Mouse (Mus musculus): ENCODE measurements around the gene Ttyh2.
A peak's percentile ranks its signal among the peaks of the same experiment; 100 is the strongest.

Gene Ttyh2

DNA sequence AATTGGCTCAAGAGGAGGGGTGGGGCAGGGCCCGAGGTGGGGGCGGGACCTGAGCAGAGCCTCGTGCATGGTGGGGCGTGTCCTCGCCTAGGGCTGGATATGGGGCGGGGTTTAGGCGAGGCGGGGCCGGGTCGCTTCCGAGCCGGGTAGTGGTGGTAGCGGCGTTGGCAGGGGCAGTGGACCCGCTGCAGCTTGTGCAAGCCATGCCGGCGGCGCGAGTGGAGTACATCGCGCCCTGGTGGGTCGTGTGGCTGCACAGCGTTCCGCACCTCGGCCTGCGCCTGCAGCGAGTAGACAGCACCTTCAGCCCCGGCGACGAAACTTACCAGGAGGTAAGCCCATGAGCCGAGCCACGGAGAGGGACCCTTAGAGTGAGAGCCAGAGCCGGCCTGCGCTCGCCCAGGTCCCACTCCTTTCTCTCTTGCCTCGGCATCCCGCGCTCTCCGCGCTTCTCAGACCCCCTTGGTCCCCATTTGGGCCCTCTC, at the start of gene Ttyh2:
Gene Ttyh2, plus strand, starts transcription at position 91 of the 485 bp plus-strand sequence.
- peak; percentile 89 to 93 for DNase-seq

DNA sequence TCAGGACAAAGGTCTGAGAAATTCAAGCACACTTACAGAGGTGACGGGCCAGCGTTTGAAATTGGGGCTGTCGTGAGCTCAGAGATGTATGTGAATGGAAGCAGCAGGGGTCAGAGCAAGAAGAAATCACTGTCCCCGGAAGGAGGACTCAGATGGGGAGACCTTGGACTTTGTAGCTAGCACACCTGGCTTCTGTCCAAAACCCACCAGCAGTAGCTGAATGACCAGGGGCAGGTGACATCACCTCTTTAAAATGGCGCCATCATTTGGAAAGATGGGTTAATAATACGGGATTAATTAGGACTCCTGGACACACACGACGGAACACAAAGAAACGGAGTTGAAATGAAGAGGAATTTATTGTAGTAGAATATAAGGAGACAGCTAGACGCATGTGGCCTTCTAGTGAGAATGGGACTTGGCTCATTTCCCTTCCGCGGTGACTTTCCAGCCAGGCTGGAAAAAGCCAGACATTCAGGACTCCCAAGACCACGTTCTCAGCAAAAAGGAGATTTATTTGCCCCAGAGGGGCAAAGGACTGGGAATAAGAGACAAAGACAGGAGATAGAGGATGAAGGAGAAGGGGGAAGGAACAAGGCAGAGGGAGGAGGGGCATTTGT, 49.0 kb upstream of the Ttyh2 start:
- DNase-seq = peak; percentile 43 to 44

- DNase-seq = no peak
These were observed 48.2 kb upstream of the Ttyh2 start for GRCm38 (mm10) chr11:114627036-114627435.

DNA sequence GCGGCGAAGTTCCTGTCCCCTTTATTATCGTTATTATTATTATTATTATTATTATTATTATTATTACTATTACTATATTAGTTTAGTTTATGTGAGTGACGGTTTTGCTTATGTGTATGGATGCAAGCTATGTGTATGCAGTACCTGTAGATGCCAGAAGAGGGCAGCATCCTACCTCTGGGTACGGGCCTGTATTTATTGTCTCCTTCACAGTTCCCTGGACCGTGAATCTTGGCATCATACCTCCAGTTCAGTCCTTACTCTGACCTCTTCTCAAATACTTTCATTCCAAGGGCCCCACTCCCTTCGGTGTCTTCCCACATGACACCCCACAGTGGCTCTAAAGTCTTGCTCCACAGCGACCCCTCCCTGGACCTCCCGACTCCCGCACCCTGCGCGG, 47.2 kb upstream of the Ttyh2 start:
- peak in 1 of 2 experiments; percentile 56 for DNase-seq

GRCm38 (mm10) chr11:114630044-114630443, 45.2 kb upstream of the Ttyh2 start:
- no peak for DNase-seq

DNA sequence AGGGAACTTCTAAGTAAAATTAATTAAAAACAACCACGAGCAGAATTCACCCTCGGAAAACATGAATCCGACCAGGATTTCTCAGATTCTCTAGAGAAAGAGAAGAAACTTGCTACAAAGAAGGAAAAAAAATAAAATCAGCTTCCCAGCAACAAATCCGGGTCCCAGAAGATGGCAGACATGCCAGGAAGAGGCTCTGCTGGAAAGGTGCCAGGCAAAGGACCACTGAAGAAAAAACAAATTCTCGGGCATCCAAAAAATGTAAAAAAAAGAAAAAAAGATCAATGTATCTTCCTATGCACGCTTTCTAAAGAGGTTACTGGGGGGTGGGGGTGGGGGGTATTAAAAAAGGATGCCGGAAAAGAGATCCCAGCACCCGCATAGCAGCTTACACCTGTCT, 43.0 kb upstream of the Ttyh2 start:
- peak in 1 of 2 experiments; percentile 44 for DNase-seq

DNA sequence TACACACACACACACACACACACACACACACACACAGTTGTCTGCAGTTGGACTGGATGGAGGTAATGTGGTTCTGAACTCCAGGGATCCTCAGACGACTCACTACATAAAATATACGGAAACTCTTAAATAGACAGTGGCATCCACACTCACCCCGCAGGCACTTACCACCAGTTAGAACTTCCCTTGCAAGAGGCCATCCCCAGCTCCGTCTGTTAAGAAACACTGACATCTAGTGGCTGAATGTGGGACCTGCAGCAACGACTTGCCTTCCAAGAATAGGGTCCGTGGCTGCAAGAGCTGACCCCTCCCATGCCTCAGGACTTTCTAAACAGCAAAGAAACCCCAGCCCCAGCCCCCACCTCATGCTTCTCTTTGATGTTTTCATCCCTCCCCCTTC, 38.9 kb upstream of the Ttyh2 start:
- peak; percentile 93 to 95 for DNase-seq

DNA sequence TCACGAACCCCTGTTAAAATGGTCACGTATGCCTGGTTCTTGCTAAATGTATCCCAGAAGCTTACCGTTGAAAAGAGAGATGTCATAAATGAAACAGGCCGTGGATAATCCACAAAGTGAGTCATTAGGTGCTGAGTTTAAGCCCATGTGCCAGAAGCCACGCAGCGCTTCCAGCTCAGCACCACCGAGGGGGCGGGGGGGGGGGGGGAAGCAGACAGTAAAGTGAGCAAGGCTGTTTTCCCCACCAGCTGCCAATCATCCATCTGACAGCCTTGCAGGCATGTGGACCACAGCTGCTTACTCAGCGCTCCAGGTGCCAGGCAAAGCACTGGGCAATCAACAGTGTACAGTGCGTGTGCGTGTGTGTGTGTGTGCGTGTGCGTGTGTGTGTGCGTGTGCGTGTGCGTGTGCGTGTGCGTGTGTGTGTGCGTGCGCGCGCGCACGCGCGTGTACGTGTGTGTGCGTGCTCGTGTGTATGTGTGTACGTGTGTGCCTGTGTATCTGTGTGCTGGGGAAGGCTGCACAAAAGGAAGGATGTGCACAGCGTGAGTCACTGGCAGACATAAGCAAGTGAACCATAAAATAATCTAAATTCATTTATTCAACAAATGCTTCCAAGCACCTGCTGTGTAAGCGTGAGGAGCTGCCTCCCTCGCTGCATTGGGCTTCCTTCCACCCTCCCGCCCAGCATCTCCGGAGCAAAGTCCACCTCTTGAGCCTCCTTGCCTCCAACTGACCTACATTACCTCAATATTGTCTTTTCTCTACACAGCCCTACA, 38.3 kb upstream of the Ttyh2 start:
- peak in 1 of 2 experiments; percentile 36 for DNase-seq

DNA sequence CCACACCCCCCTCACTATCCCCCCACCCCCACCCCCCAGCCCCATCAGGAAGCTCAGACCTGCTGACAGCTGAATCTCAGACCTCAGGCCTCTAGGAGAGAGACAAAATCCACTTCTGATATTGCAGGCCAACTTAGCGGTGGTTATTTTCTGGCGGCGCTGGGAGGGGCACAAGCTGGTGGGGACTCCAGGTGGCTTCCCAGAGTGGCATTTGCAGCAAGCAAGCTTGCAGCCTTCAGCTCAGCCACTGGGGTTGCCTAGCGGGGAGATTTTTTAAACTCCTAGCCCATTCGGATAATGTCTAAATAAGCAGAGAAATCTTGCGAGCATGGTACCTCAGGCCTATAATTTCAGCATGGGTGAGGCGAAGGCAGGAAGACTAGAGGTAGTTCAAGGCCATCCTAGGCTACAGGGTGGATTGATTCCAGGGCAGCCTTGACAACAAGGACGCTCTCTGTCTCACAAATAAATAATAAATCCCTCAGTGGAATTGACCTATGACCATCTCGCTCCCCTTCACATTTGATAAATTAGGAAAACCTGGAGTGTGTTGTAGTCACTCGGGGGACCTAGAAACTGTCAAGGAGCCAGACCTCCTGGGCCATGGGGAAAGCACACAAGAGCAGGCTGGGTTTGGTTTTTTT, 36.5 kb upstream of the Ttyh2 start:
- DNase-seq = no peak

- DNase-seq = no peak
These were observed 35.5 kb upstream of the Ttyh2 start for GRCm38 (mm10) chr11:114639681-114640103.

GRCm38 (mm10) chr11:114640658-114641057, 34.6 kb upstream of the Ttyh2 start:
- DNase-seq = no peak

DNA sequence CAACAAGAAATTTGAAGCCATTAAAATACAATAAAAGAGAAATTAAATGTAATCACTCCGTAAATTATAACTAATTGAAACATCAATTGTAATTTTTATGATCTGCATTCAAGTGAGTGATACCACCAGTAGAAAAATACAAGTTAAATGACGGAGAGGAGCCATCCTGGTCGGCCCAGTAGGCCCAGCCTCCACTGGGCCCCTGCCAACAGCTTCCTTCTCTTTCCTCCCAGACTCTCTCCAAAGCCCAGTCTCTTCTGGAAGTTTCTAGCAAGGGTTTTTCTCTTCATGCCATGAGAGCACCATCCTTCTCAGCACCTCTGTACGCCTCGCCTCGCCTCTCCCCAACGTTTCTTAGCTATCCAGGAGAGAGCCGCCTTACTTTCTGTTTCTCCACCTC, 34.1 kb upstream of the Ttyh2 start:
- DNase-seq = no peak

- no peak for DNase-seq
These were observed 33.0 kb upstream of the Ttyh2 start for GRCm38 (mm10) chr11:114642184-114642583.

- DNase-seq = no peak
These were observed 32.3 kb upstream of the Ttyh2 start for GRCm38 (mm10) chr11:114642926-114643325.

DNA sequence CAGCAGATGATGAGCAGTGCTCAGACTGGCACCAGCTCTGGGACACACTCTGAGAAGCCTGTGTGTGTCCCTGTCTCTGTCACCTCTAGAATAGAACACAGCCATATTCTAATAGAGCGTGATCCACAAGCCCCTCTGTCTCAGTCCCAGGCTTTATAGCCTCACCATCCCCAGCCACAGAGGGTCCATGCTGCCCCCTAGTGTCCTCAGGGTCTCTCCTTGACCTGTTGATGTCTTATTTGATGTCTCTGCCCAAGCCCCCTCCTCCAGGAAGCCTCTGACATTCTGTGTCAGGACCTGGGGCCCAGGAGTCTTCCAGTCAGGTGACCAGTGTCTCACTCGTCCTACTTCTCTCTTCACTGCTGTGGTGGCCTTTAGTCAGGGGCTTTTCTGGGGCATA, 31.1 kb upstream of the Ttyh2 start:
- no peak for DNase-seq

- no peak for DNase-seq
These were observed 25.7 kb upstream of the Ttyh2 start for GRCm38 (mm10) chr11:114649510-114649909.

GRCm38 (mm10) chr11:114652531-114652930, 22.7 kb upstream of the Ttyh2 start:
- no peak for DNase-seq

- DNase-seq = no peak
These were observed 21.6 kb upstream of the Ttyh2 start for GRCm38 (mm10) chr11:114653664-114654063.

- no peak for DNase-seq
These were observed 20.7 kb upstream of the Ttyh2 start for GRCm38 (mm10) chr11:114654552-114654951.

- no peak for DNase-seq
These were observed 19.8 kb upstream of the Ttyh2 start for GRCm38 (mm10) chr11:114655350-114656008.

DNA sequence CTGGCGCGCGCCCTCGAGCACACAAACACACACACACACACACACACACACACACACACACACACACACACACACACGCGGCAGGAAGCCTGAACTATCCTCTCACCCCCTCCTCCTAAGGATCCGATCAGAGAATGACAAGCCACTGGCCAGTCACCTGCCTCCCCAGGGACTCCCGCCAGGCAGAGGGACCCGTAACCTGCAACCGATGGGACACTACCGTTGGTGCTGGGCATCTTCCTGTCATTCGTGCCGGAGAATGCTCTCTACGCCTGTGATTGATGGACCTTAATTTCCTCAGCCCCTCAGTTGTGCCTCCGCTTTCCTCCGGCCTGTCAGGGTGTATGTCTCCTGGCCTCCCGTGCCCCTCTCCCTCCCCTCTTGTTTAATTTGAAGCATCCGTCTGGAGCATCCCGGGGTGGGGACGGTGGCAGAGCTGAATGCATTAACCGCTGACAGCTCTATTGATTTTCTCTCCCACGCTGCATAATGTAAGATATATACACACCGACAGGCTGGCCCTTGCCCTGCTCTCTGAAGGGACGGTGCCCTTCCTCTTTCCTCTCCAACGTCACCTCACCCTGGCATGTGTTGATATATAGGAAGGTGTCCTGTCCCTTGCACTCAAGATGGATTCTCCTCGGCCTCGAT, 18.1 kb upstream of the Ttyh2 start:
- DNase-seq = no peak

- peak; percentile 77 to 90 for DNase-seq
These were observed 17.5 kb upstream of the Ttyh2 start for GRCm38 (mm10) chr11:114657737-114658136.

GRCm38 (mm10) chr11:114662161-114662560, 13.1 kb upstream of the Ttyh2 start:
- no peak for DNase-seq

All from cerebellum, postnatal 14 days (tissue).